Mouse (Mus musculus) macrophage (primary cell): ENCODE measurements around the gene Hoxa4. TPM values are rescaled to one million over a fixed set of nuclear protein-coding genes. Genes with fewer than 3 reads are reported as not detected.

Experiments
- H3K27ac ChIP-seq: fragments of 350-480 bp; formaldehyde crosslinking; 2 replicates; pipeline ENCODE4 v1.9.0; 2021
- H3K36me3 ChIP-seq: fragments of 350-480 bp; formaldehyde crosslinking; 2 replicates; pipeline ENCODE4 v1.9.0; 2021; ENCODE audit errors: inconsistent target
- H3K4me3 ChIP-seq: fragments of 350-480 bp; formaldehyde crosslinking; 2 replicates; pipeline ENCODE4 v1.9.0; 2021; ENCODE audit errors: inconsistent target
- H3K79me2 ChIP-seq: fragments of 350-480 bp; formaldehyde crosslinking; 2 replicates; pipeline ENCODE4 v1.9.0; 2021; ENCODE audit errors: inconsistent target
- WGBS: methylation state at CpG from one replicate; pipeline ENCODE4 v1.1.7; 2026; ENCODE audit warnings: inconsistent platforms; ENCODE audit not compliant: missing documents; 5-methylcytosine and 5-hydroxymethylcytosine counted together
- polyA plus RNA-seq: library from polyadenylated mRNA; stranded (reverse); fragments of 250-400 nt; gene quantifications from 3 replicates; pipeline ENCODE4 v1.2.4, GENCODE M21; 2018; ENCODE audit warnings: inconsistent platforms
- total RNA-seq, 78 experiments: library from RNA; depleted of rRNA; stranded (reverse); fragments of 250-400 nt; gene quantifications; 1 replicate in 9 of 78; 2 replicates in 24 of 78; 3 replicates in 43 of 78; 4 replicates in 2 of 78; pipeline ENCODE4 v1.2.4; 2018; ENCODE audit warnings: inconsistent platforms in 56 of 78

Hoxa4 gene
- total RNA-seq (2018; cell fraction: chromatin; rRNA removed) = not detected
- total RNA-seq (2018; cell fraction: cytosol; rRNA removed) = under 1 TPM; 0.08 to 0.56 (median 0.22) TPM
- total RNA-seq (2018; cell fraction: nucleus; rRNA removed) = under 1 TPM in 2 of 26 experiments, not detected in 24; 0.48 to 0.52 TPM
- 0.26 to 0.34 TPM (median 0.32 TPM) in 3 replicates for polyA plus RNA-seq

GRCm38 (mm10) chr6:52190906-52191810, at the start of gene Hoxa4:
Gene Hoxa4, minus strand, starts transcription at chr6:52191753.
- 6% methylated on average over 50 of the region's 102 CpGs for WGBS
- H3K79me2 ChIP-seq = no peaks in the 10 kb centered on the region
- peak within 1 kb of the TSS; percentile 48 for H3K27ac ChIP-seq
- H3K4me3 ChIP-seq = peak within 1 kb of the TSS; percentile 79
- no peaks in the 10 kb centered on the region for H3K36me3 ChIP-seq

DNA sequence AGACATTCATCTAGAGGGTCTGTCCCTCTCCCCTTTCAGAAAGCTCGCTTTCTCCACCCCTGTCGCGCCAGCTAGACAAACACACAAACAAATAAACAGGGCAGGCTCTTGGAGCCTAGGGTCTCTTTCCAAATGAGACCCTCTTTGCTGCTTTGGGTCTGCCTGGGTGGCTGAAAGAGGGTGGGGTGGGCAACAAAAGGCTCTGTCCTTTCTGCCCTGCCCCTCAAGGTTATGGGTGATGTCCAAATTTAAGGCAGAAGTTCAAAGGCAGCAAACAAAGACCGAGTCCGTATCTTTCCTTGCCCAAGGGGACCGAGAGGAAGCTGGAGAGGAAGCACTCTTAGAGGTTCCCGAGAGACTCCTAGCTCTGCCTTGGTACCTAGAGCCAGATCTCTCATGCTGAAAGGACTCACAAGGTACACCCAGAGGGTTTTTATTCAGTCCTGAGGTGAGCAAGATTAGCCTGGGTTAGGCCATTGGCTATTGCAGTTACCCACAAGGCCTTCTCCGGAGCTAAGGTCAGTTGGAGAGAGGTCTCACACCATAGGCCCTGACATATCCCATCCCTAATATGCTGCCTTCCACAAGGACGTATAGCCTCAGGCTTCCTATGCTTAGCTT, 49.6 kb upstream of the Hoxa4 start:
- WGBS = 17% methylated on average over 9 of the region's 9 CpGs
- Histone ChIP-seq H3K27ac (no peak overlapping the region), H3K4me3 (no peak overlapping the region), H3K79me2 (no peaks in the 10 kb centered on the region), H3K36me3 (no peaks in the 10 kb centered on the region)

DNA sequence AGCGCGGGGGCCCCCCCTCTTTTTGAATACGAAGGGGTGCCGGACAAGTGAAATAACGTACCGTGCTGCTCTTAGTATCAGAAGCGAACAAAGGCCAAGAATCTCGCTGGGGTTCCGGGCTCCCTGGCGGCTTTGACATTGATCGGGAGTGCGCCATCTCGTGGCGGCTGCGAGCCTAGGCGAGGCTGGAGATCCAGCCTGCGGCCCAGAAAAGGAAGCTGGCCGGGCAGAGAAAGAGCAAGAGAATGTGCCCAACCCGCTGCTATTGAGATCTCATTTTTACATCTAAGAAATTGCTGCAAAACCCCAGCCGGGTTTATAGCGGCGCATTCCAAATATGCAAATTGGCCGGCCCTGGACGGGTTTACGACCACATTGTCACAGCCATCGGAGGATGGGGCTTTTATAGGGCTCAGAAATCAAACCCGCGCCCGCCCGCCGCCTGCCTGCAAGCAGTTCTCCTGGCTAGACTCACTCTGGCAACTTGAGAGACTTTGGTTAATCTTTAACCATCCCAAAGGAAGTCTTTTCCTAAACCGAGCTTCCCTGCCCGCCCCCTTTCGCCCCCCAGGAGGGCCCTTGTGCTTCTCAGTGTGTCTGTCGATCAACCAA, 48.9 kb upstream of the Hoxa4 start, which contains the start of gene Hoxa10:
Hoxa10 (minus strand) TSS at position 466 of the 612 bp plus-strand sequence.
- Histone ChIP-seq H3K36me3 (no peaks in the 10 kb centered on the region), H3K4me3 (no peak within 1 kb of the TSS), H3K79me2 (no peaks in the 10 kb centered on the region), H3K27ac (no peak within 1 kb of the TSS)
- 6% methylated on average over 35 of the region's 35 CpGs for WGBS

DNA sequence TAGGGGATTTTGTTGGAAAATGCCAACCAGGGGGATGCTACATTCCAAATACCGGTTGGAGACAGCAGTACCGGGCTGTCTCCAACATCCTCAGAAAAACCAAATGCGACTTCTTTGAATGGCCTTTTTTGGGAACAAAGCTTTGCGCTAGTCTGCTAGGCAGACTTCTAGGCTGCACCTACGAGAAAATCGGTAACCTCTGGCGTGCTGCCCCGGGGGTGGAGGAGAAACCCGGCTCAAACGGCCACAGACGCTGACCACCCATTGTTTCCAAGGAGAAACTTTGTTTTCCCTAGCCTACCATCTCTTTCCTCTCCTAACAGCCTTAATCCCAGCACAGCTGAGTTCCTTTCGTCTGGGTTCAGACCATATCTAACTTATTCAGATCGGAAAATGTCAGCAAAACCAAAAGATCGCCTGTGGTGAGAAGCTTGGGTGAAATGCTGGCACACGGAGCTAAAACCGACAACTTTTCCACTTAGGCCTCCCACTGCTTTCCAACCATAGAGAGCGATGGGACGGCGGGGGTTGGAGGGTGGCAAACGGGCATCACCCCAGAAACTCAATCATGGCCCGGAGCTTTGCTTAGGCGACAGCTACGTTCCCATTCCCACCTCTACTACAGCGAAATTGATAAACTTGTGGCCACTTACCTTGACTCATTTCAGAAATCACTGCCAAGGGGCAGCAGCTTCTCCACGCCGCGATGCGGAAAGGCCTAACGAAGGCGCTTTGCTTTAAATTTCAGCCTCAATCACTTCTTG, 48.3 kb upstream of the Hoxa4 start:
- Histone ChIP-seq H3K4me3 (no peak overlapping the region), H3K79me2 (no peaks in the 10 kb centered on the region), H3K27ac (no peak overlapping the region), H3K36me3 (no peaks in the 10 kb centered on the region)
- WGBS = 9% methylated on average over 30 of the region's 30 CpGs

DNA sequence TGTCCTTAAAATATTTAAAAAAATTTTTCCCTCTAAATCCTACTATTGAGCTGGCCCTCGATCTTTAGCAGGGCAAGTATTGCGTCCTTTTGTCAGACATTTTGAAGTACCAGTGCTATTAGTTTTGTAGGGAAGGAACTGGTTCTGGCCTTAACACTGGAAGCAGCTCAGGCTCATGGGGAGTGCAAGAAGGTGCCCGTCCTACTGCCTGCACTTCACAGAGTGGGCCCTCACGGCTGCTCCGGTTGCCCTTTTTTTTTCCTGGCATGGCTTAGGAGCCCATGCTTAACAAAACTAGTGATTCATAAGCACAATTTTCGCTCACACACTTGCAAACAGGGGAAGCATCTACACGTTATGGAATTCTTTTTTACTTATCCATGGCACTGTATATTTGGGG, 47.4 kb upstream of the Hoxa4 start:
- Histone ChIP-seq H3K79me2 (no peaks in the 10 kb centered on the region), H3K4me3 (no peak overlapping the region), H3K27ac (no peak overlapping the region), H3K36me3 (no peaks in the 10 kb centered on the region)
- 39% methylated on average over 7 of the region's 7 CpGs for WGBS

DNA sequence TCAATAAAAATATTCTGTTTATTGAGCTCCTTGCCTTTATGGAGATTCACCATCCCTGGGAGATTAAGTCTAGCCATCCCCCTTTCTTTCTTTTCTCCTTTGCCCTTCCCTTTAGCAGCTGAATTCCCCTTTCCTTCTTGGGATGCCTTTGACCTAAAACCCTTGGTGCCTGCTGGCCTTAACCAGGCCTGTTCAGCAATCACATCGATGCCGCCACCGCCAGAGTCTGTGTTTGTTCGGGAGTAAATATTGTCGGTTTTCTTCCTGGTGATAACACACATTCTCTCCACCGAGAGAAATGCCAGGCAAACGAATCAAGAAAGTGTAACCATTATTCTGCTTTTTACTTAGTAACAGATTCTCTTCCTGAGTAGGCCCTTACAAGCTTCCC, 46.6 kb upstream of the Hoxa4 start:
- 56% methylated on average over 7 of the region's 7 CpGs for WGBS
- H3K4me3 ChIP-seq = no peak overlapping the region
- no peak overlapping the region for H3K27ac ChIP-seq
- no peaks in the 10 kb centered on the region for H3K36me3 ChIP-seq
- H3K79me2 ChIP-seq = no peaks in the 10 kb centered on the region

DNA sequence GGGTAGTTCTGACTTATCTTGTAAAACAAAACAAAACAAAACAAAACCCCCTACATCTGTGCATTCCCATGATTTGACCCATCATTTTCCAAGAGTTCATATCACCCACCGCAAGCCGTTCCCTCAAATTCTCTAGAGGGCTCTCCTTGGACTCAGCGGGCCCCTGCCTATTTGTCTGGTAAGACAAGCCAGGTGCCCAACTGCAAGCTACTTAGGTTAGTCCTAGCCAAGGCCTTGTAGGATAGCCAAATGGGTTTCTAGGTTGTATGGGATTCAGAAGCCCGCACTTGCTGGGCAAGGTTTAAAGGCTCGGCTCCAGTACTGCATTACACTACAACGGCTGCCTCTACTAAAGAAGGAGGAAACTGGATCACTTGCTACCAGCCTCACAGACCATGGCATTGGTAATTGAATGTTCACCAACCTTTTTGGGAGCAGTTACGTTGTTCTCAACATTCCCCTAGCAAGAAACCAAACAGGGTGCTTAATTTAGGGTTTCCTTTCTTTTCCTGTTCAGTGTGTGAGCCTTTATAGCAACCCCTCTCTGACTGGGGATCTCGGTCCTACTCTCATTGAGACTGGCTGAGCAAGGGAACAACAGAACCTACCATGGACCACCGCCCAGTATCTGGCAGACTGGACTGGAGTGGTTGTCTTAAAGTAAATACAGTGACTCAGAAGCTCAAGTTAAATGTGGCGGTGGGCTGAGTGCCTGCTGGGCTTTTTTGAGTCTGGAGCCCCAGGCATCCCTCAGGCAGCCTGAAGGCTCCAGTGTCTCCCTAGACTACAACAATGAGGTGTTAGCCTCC, 46.0 kb upstream of the Hoxa4 start:
- Histone ChIP-seq H3K79me2 (no peaks in the 10 kb centered on the region), H3K4me3 (no peak overlapping the region), H3K36me3 (no peaks in the 10 kb centered on the region), H3K27ac (no peak overlapping the region)
- 93% methylated on average over 10 of the region's 10 CpGs for WGBS

- Histone ChIP-seq H3K36me3 (no peaks in the 10 kb centered on the region), H3K4me3 (no peak overlapping the region), H3K27ac (no peak overlapping the region), H3K79me2 (no peaks in the 10 kb centered on the region)
- 95% methylated on average over 3 of the region's 3 CpGs for WGBS
Measured at GRCm38 (mm10) chr6:52236806-52237205, 45.3 kb upstream of the Hoxa4 start.

DNA sequence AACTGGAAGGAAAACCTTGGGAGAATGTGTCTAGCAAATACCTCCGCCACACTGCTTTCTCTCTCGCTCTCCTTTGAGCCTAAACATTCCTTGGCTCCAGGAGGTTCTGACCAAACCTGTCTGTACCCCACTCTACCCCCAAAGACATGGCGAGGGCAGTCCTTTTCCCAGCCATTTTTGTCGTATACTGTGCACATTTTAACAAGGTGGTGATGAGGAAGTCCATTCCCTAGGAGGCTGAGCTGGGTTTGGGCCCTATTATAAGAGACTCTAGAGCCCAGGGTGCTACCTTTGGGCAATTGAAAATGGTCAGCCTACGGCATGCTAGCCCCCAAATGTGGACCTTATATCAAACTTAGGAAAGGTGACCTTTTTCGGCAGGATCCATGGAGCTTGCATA, 44.3 kb upstream of the Hoxa4 start:
- 85% methylated on average over 6 of the region's 6 CpGs for WGBS
- no peaks in the 10 kb centered on the region for H3K36me3 ChIP-seq

DNA sequence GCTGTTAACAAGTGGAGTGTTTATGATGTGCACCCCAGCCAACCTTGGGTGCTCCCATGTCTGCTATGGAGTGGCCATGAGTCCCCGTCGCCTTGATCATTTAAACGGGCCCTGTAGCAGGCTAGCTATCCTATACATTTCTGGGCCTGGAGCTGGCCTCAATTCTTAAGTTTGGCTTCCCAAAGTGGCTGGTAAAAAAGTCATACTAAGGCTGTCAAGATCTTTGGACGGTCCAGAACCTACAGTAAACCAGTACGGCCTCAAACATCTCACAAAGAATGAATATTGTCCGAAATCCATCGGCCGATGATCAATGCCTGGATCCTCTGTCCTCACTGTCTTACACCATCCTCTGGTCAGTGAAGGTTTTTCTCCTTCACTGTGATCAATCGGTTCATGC, 43.7 kb upstream of the Hoxa4 start:
- 90% methylated on average over 9 of the region's 9 CpGs for WGBS
- Histone ChIP-seq H3K79me2 (no peaks in the 10 kb centered on the region), H3K27ac (no peak overlapping the region), H3K4me3 (no peak overlapping the region), H3K36me3 (no peaks in the 10 kb centered on the region)

More for the DNA sequence above, 44.3 kb upstream of the Hoxa4 start:
- Histone ChIP-seq H3K4me3 (no peak overlapping the region), H3K27ac (no peak overlapping the region), H3K79me2 (no peaks in the 10 kb centered on the region)

DNA sequence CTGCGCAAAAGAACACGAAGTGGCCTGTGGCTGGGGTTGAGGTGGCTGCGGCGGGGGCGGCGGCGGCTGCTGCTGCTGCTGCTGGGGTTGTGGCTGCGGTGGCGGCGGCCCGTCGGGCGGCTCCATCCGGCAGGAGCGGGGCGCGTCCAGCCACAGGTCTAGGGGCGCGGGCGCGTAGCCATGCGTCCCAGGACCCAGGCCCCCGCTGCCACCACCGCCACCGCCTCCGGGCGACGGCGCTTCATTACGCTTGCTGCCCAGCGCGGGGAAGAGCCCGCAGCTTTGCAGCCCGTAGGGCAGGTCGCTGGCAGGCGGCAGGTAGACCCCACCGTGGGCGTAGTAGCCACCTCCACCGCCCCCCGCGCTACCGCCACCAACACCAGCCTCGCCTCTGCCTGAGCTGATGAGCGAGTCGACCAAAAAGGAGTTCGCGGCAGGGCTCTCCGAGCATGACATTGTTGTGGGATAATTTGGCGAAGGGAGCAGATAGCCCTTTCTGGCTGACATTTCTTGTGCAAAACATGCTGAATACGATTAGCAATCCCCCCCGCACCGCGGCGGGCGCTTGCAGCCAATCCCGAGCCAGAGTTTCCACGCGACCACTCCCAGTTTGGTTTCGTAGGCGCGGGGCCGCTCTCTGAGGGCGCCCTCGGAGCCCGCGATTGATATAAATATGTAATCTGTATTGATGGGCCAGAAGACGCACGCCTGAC, 43.0 kb upstream of the Hoxa4 start:
- WGBS = 4% methylated on average over 68 of the region's 68 CpGs
- H3K4me3 ChIP-seq = no peak overlapping the region
- H3K27ac ChIP-seq = no peak overlapping the region
- no peaks in the 10 kb centered on the region for H3K79me2 ChIP-seq
- H3K36me3 ChIP-seq = no peaks in the 10 kb centered on the region

GRCm38 (mm10) chr6:52233546-52234427, 42.2 kb upstream of the Hoxa4 start:
- Histone ChIP-seq H3K27ac (no peak overlapping the region), H3K36me3 (no peaks in the 10 kb centered on the region), H3K4me3 (no peak overlapping the region), H3K79me2 (no peaks in the 10 kb centered on the region)
- WGBS = 4% methylated on average over 68 of the region's 70 CpGs
